Mouse (Mus musculus): ENCODE results near the gene Cd151. TPM values are rescaled to one million over a fixed set of nuclear protein-coding genes. Genes with fewer than 3 reads are reported as not detected.
A peak's percentile ranks its signal among the peaks of the same experiment; 100 is the strongest.

Cd151 gene
- total and polyA plus RNA-seq, 2 experiments, result 51.9 to 103 TPM

DNA sequence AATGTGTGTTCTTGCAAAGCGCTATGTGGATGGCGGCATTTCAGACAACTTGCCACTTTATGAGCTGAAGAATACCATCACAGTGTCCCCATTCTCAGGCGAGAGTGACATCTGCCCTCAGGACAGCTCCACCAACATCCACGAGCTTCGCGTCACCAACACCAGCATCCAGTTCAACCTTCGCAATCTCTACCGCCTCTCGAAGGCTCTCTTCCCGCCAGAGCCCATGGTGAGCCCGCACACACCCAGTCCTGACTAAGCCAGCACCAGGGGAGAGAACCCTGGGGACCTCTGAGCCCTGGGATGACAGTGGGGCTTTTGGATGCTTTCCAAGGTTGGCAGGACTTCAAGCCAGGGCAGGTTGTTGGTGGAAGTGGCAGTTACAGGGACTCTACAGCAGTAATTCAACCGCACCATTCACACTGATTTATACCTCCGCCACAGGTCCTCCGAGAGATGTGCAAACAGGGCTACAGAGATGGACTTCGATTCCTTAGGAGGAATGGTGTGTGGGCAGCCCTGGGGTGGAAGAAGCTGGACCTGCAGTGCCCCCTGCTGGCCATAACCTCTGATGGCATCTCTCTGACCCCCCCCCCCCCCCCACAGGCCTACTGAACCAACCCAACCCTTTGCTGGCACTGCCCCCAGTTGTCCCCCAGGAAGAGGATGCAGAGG lies 9.1 kb upstream of the Cd151 start:
- Histone ChIP-seq H3K4me3 (ENCODE audit: insufficient read depth, low read depth, low read length) (no peak overlapping the region), H3K79me2 (ENCODE audit: control insufficient read depth, insufficient read depth, low read length) (peaks cover 8% of the 10 kb centered on the region; the same call in 1 of the 2 replicates), H3K36me3 (ENCODE audit: control insufficient read depth, insufficient read depth, low read length) (peaks cover 19% of the 10 kb centered on the region; the same call in 1 of the 2 replicates), H3K9ac (ENCODE audit: low read depth, low read length) (no peak overlapping the region), H3K27ac (replicated peaks; ENCODE audit: insufficient read depth, low read depth, low read length) (no peak overlapping the region), H3K4me1 (ENCODE audit: control insufficient read depth, insufficient read depth, low read length) (peaks cover 21% of the 10 kb centered on the region; the same call in 1 of the 2 replicates), H3K27me3 (ENCODE audit: control insufficient read depth, insufficient read depth, low read length) (no peaks in the 10 kb centered on the region)
- WGBS, result 73% methylated on average over 15 of the region's 15 CpGs
- no peak for DNase-seq (ENCODE audit: extremely low read depth, low read depth, low spot score)
- TF ChIP-seq POLR2A (IDR thresholded peaks at IDR 0.05; ENCODE audit: extremely low read depth, insufficient read depth, low read length) (no peak), CTCF (IDR thresholded peaks at IDR 0.05; ENCODE audit: low read depth, low read length) (peak; percentile 80)

DNA sequence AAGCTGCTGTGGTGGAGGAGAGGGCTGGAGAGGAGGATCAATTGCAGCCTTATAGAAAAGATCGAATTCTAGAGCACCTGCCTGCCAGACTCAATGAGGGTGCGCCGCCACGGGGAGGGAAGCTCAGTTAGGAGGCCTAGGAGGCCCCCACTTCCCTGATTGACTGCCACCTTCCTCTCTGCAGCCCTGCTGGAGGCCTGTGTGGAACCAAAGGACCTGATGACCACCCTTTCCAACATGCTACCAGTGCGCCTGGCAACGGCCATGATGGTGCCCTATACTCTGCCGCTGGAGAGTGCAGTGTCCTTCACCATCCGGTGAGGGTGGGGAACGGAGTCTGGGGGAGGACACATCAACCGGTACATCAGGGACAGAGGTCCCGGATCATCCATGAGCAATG lies 8.5 kb upstream of the Cd151 start:
- H3K27ac ChIP-seq (replicated peaks; ENCODE audit: insufficient read depth, low read depth, low read length), result no peak overlapping the region
- peaks cover 19% of the 10 kb centered on the region; the same call in 1 of the 2 replicates for H3K36me3 ChIP-seq (ENCODE audit: control insufficient read depth, insufficient read depth, low read length)
- 90% methylated on average over 11 of the region's 11 CpGs for WGBS
- H3K9ac ChIP-seq (ENCODE audit: low read depth, low read length), result no peak overlapping the region
- TF ChIP-seq POLR2A (IDR thresholded peaks at IDR 0.05; ENCODE audit: extremely low read depth, insufficient read depth, low read length) (no peak), CTCF (IDR thresholded peaks at IDR 0.05; ENCODE audit: low read depth, low read length) (no peak)
- H3K27me3 ChIP-seq (ENCODE audit: control insufficient read depth, insufficient read depth, low read length), result no peaks in the 10 kb centered on the region
- peaks cover 21% of the 10 kb centered on the region; the same call in 1 of the 2 replicates for H3K4me1 ChIP-seq (ENCODE audit: control insufficient read depth, insufficient read depth, low read length)
- no peak overlapping the region for H3K4me3 ChIP-seq (ENCODE audit: insufficient read depth, low read depth, low read length)
- no peak for DNase-seq (ENCODE audit: extremely low read depth, low read depth, low spot score)
- H3K79me2 ChIP-seq (ENCODE audit: control insufficient read depth, insufficient read depth, low read length), result peaks cover 8% of the 10 kb centered on the region; the same call in 1 of the 2 replicates

DNA sequence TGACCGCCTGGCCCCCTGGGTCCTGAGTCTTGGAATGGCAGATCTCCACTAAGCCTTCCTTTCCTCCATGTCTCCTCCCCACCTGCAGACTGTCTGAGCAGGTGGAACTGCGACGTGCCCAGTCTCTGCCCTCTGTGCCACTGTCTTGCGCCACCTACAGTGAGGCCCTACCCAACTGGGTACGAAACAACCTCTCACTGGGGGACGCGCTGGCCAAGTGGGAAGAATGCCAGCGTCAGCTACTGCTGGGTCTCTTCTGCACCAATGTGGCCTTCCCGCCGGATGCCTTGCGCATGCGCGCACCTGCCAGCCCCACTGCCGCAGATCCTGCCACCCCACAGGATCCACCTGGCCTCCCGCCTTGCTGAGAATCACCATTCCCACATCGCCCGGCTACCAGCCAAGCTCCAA lies 7.9 kb upstream of the Cd151 start:
- Histone ChIP-seq H3K4me1 (ENCODE audit: control insufficient read depth, insufficient read depth, low read length) (peaks cover 21% of the 10 kb centered on the region; the same call in 1 of the 2 replicates), H3K79me2 (ENCODE audit: control insufficient read depth, insufficient read depth, low read length) (peaks cover 8% of the 10 kb centered on the region; the same call in 1 of the 2 replicates), H3K27me3 (ENCODE audit: control insufficient read depth, insufficient read depth, low read length) (no peaks in the 10 kb centered on the region), H3K9ac (ENCODE audit: low read depth, low read length) (no peak overlapping the region), H3K27ac (replicated peaks; ENCODE audit: insufficient read depth, low read depth, low read length) (no peak overlapping the region), H3K4me3 (ENCODE audit: insufficient read depth, low read depth, low read length) (no peak overlapping the region), H3K36me3 (ENCODE audit: control insufficient read depth, insufficient read depth, low read length) (peaks cover 19% of the 10 kb centered on the region; the same call in 1 of the 2 replicates)
- no peak for DNase-seq (ENCODE audit: extremely low read depth, low read depth, low spot score)
- WGBS, result 91% methylated on average over 17 of the region's 17 CpGs
- TF ChIP-seq POLR2A (IDR thresholded peaks at IDR 0.05; ENCODE audit: extremely low read depth, insufficient read depth, low read length) (no peak), CTCF (IDR thresholded peaks at IDR 0.05; ENCODE audit: low read depth, low read length) (no peak)

DNA sequence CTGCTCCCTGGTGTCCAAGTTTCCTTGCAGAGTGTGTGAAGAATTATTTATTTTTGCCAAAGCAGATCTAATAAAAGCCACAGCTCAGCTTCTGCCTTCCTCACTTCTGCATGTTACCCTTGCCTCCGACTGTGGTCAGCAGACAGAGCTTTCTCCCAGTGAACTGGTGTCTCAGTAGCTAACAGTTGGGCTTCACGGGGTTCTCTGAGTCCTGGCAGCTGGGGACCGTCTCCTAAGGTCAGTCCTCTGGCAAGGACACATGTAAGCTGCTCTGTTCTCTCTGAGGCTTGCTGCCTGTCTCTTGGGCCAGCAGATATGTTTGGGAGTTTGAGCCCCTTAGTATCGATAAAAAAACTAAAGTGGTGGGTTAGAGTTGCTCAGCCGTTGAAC lies 7.2 kb upstream of the Cd151 start:
- 81% methylated on average over 5 of the region's 5 CpGs for whole genome bisulfite sequencing
- Histone ChIP-seq H3K4me1 (ENCODE audit: control insufficient read depth, insufficient read depth, low read length) (peaks cover 21% of the 10 kb centered on the region; the same call in 1 of the 2 replicates), H3K27ac (replicated peaks; ENCODE audit: insufficient read depth, low read depth, low read length) (no peak overlapping the region), H3K27me3 (ENCODE audit: control insufficient read depth, insufficient read depth, low read length) (no peaks in the 10 kb centered on the region), H3K36me3 (ENCODE audit: control insufficient read depth, insufficient read depth, low read length) (peaks cover 19% of the 10 kb centered on the region; the same call in 1 of the 2 replicates), H3K79me2 (ENCODE audit: control insufficient read depth, insufficient read depth, low read length) (peaks cover 8% of the 10 kb centered on the region; the same call in 1 of the 2 replicates), H3K4me3 (ENCODE audit: insufficient read depth, low read depth, low read length) (no peak overlapping the region), H3K9ac (ENCODE audit: low read depth, low read length) (no peak overlapping the region)
- TF ChIP-seq CTCF (IDR thresholded peaks at IDR 0.05; ENCODE audit: low read depth, low read length) (no peak), POLR2A (IDR thresholded peaks at IDR 0.05; ENCODE audit: extremely low read depth, insufficient read depth, low read length) (no peak)
- no peak for DNase-seq (ENCODE audit: extremely low read depth, low read depth, low spot score)

DNA sequence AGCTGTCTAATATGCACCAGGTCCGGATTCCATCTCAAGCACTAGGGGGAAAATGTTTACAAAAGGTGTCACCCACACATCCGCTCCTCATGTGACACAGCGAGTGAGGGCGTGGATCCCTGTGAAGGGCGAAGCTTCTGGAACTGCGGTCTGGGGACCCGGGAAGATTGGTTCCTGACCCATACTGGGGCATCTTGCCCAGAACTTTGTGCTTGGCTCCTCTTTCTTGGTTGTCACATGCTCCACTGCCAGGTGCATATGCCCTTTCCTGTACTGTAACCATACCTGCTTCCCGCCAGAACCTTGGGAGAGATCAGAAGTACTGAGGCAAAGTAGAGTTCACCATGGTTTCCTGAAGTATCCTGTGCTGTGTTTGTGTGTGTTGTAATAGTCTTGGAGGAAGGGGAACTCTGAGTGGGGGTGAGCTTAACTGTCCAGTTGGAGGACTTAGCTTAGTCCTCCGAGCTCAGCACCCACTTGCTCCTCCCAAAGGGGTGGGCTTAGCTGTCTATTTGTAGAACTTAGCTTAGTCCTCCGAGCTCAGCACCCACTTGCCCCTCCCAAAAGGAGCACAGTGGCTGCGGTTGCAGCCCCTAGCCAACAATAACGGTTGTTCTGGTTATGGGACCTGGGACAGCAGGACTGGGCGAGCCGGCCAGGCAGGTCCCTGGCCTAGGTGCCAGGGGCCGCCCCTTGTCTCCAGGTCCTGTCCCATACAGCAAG lies 6.6 kb upstream of the Cd151 start, which contains the start of gene Cracr2b:
Gene Cracr2b (plus strand): TSS at position 704 of the 723 bp plus-strand sequence.
- 71% methylated on average over 15 of the region's 15 CpGs for whole genome bisulfite sequencing
- no peak for DNase-seq (ENCODE audit: extremely low read depth, low read depth, low spot score)
- peak within 1 kb of the TSS; percentile 68 for H3K4me3 ChIP-seq (ENCODE audit: insufficient read depth, low read depth, low read length)
- no peak for TF ChIP-seq CTCF (IDR thresholded peaks at IDR 0.05; ENCODE audit: low read depth, low read length)
- TF ChIP-seq POLR2A (IDR thresholded peaks at IDR 0.05; ENCODE audit: extremely low read depth, insufficient read depth, low read length), result no peak
- H3K27me3 ChIP-seq (ENCODE audit: control insufficient read depth, insufficient read depth, low read length), result no peaks in the 10 kb centered on the region
- H3K79me2 ChIP-seq (ENCODE audit: control insufficient read depth, insufficient read depth, low read length), result peaks cover 8% of the 10 kb centered on the region; the same call in 1 of the 2 replicates
- peaks cover 22% of the 10 kb centered on the region; the same call in 1 of the 2 replicates for H3K4me1 ChIP-seq (ENCODE audit: control insufficient read depth, insufficient read depth, low read length)
- H3K27ac ChIP-seq (replicated peaks; ENCODE audit: insufficient read depth, low read depth, low read length), result peak within 1 kb of the TSS; percentile 52
- peak within 1 kb of the TSS; percentile 70 for H3K9ac ChIP-seq (ENCODE audit: low read depth, low read length)
- peaks cover 19% of the 10 kb centered on the region; the same call in 1 of the 2 replicates for H3K36me3 ChIP-seq (ENCODE audit: control insufficient read depth, insufficient read depth, low read length)
